Mouse (Mus musculus) neutrophil, adult 59 days (primary cell): Measurements from ENCODE around the gene Veph1. TPM values are rescaled to one million over a fixed set of nuclear protein-coding genes. Genes with fewer than 3 reads are reported as not detected.

Source experiments
- total RNA-seq, 2 experiments: library from RNA; stranded (reverse); gene quantifications; 1 replicate in 1 of 2; 2 replicates in 1 of 2; pipeline ENCODE4 v1.2.4; 2023

Veph1 gene
- total RNA-seq, result not detected

GRCm38 (mm10) chr3:66296545-66296944 lies at the start of gene Veph1:
Gene Veph1 (minus strand): TSS chr3:66296837.

GRCm38 (mm10) chr3:66219655-66220191 lies 76.9 kb downstream of the Veph1 start, which contains the start of gene Ptx3:
Gene Ptx3 (plus strand): TSS chr3:66219910.

Other genes with a start within 250 kb of the Veph1 start
- under 1 TPM in 1 of 2 experiments, not detected in 1; 0.18 TPM for gene Ptx3, start 76.9 kb downstream of the Veph1 start, total RNA-seq